Mouse (Mus musculus): ENCODE results near the gene Thop1.

Thop1 gene

GRCm38 (mm10) chr10:81058896-81059295 is 10.9 kb upstream of the Thop1 start:
- WGBS = 48% methylated on average over 6 of the region's 6 CpGs

GRCm38 (mm10) chr10:81059603-81060543 is 10.0 kb upstream of the Thop1 start, which contains the start of gene Sgta:
Sgta (minus strand) TSS chr10:81060181.
- WGBS = under 1% methylated on average over 48 of the region's 48 CpGs

- WGBS = 72% methylated on average over 4 of the region's 4 CpGs
These were observed 7.1 kb upstream of the Thop1 start for GRCm38 (mm10) chr10:81062710-81063109.

GRCm38 (mm10) chr10:81064519-81064918 is 5.3 kb upstream of the Thop1 start:
- WGBS = 85% methylated on average over 8 of the region's 8 CpGs

GRCm38 (mm10) chr10:81068706-81069105 is 1.1 kb upstream of the Thop1 start:
- WGBS = 80% methylated on average over 5 of the region's 5 CpGs

- WGBS = 82% methylated on average over 8 of the region's 8 CpGs
These were observed 2.5 kb downstream of the Thop1 start for GRCm38 (mm10) chr10:81072290-81072689.

GRCm38 (mm10) chr10:81073464-81073863 is 3.6 kb downstream of the Thop1 start:
- 65% methylated on average over 7 of the region's 7 CpGs for WGBS

GRCm38 (mm10) chr10:81075734-81076133 is 5.9 kb downstream of the Thop1 start:
- WGBS = 81% methylated on average over 8 of the region's 8 CpGs

GRCm38 (mm10) chr10:81076356-81076755 is 6.5 kb downstream of the Thop1 start:
- WGBS = 94% methylated on average over 1 of the region's 1 CpGs

- 89% methylated on average over 11 of the region's 11 CpGs for WGBS
These were observed 8.1 kb downstream of the Thop1 start for GRCm38 (mm10) chr10:81077916-81078315.

- 91% methylated on average over 31 of the region's 31 CpGs for WGBS
These were observed 10.3 kb downstream of the Thop1 start for GRCm38 (mm10) chr10:81080008-81080655.

- 72% methylated on average over 7 of the region's 7 CpGs for WGBS
These were observed 12.5 kb downstream of the Thop1 start for GRCm38 (mm10) chr10:81082168-81082960.

GRCm38 (mm10) chr10:81087021-81087420 is 17.2 kb downstream of the Thop1 start:
- WGBS = 54% methylated on average over 2 of the region's 2 CpGs

GRCm38 (mm10) chr10:81089216-81089615 is 19.4 kb downstream of the Thop1 start:
- 38% methylated on average over 2 of the region's 2 CpGs for WGBS

- WGBS = 83% methylated on average over 7 of the region's 7 CpGs
These were observed 20.8 kb downstream of the Thop1 start for GRCm38 (mm10) chr10:81090621-81091020.

- WGBS = 63% methylated on average over 22 of the region's 22 CpGs
These were observed 22.8 kb downstream of the Thop1 start for GRCm38 (mm10) chr10:81092465-81093250.

- whole genome bisulfite sequencing = 76% methylated on average over 9 of the region's 9 CpGs
These were observed 25.3 kb downstream of the Thop1 start for GRCm38 (mm10) chr10:81094931-81095678.

GRCm38 (mm10) chr10:81105565-81106112 is 35.8 kb downstream of the Thop1 start, which contains the start of gene Map2k2:
Map2k2 (plus strand) TSS chr10:81105915.
- WGBS = under 1% methylated on average over 56 of the region's 56 CpGs

GRCm38 (mm10) chr10:81106113-81106721 is 36.4 kb downstream of the Thop1 start:
- WGBS = under 1% methylated on average over 35 of the region's 35 CpGs

- 91% methylated on average over 6 of the region's 6 CpGs for WGBS
These were observed 43.1 kb downstream of the Thop1 start for GRCm38 (mm10) chr10:81112946-81113345.

Data from cerebral cortex, adult 2 months (tissue).